Mouse (Mus musculus) limb, embryonic 15.5 days (tissue): Measurements from ENCODE around the gene Rsad2. TPM values are rescaled to one million over a fixed set of nuclear protein-coding genes. Genes with fewer than 3 reads are reported as not detected.

ENCODE experiments used
- ATAC-seq: fragments of 200-750 bp; cut with Nextera tagmentation; 2 replicates; pipeline ENCODE4 v1.8.0; 2017; ENCODE audit warnings: low read depth, moderate TSS enrichment; ENCODE audit not compliant: insufficient number of reproducible peaks, low FRiP score, low TSS enrichment
- H3K27ac ChIP-seq: fragments of 300-500 bp; sonication (generic); 2 replicates; pipeline ENCODE4 v1.5.1; 2015; ENCODE audit warnings: moderate library complexity, mild to moderate bottlenecking, inconsistent platforms
- H3K27me3 ChIP-seq: fragments of 300-500 bp; sonication (generic); 2 replicates; pipeline ENCODE4 v1.6.1; 2015; ENCODE audit warnings: inconsistent platforms
- H3K36me3 ChIP-seq: fragments of 300-500 bp; sonication (generic); 2 replicates; pipeline ENCODE4 v1.6.1; 2015; ENCODE audit warnings: inconsistent platforms
- H3K4me1 ChIP-seq: fragments of 300-500 bp; sonication (generic); 2 replicates; pipeline ENCODE4 v1.6.1; 2015; ENCODE audit warnings: inconsistent platforms
- H3K4me2 ChIP-seq: fragments of 300-500 bp; sonication (generic); 2 replicates; pipeline ENCODE4 v1.6.1; 2015; ENCODE audit warnings: mild to moderate bottlenecking, inconsistent platforms
- H3K4me3 ChIP-seq: fragments of 300-500 bp; sonication (generic); 2 replicates; pipeline ENCODE4 v1.5.1; 2015; ENCODE audit warnings: mild to moderate bottlenecking, inconsistent platforms
- H3K9ac ChIP-seq: fragments of 300-500 bp; sonication (generic); 2 replicates; pipeline ENCODE4 v1.6.1; 2015; ENCODE audit warnings: inconsistent platforms
- H3K9me3 ChIP-seq: fragments of 300-500 bp; sonication (generic); 2 replicates; pipeline ENCODE4 v1.6.1; 2016; ENCODE audit warnings: inconsistent platforms
- WGBS: fragments of 180-500 bp; shearing (Covaris S2); methylation state at CpG from one replicate; pipeline ENCODE4 v1.1.7; 2015; 5-methylcytosine and 5-hydroxymethylcytosine counted together
- microRNA-seq: library from miRNA; unstranded; fragments of <30 nt; microRNA quantifications from one replicate; pipeline ENCODE4, GENCODE M21; 2016
- polyA plus RNA-seq: library from polyadenylated mRNA; unstranded; fragments of >200 nt; fragmentation: Nextera tagmentation; extraction: Ambion mirVana; gene quantifications from 2 replicates; pipeline ENCODE4 v1.2.1, GENCODE M21; 2015

Rsad2 gene
- polyA plus RNA-seq, 1 experiment from 2014 or later: 1.1 TPM

- WGBS: 80% methylated on average over 5 of the region's 5 CpGs
- Histone ChIP-seq H3K27me3 (no peaks in the 10 kb centered on the region), H3K27ac (0 out of 2 replicates have a peak overlapping the region, but pooled peaks have one; percentile 83), H3K4me2 (no peak overlapping the region), H3K4me1 (peaks cover 26% of the 10 kb centered on the region), H3K9ac (no peak overlapping the region), H3K4me3 (no peak overlapping the region), H3K36me3 (peaks cover 13% of the 10 kb centered on the region), H3K9me3 (no peaks in the 10 kb centered on the region)
- ATAC-seq: no peak
These were observed 63.0 kb downstream of the Rsad2 start for GRCm38 (mm10) chr12:26393291-26393690.

Small RNA genes lying within 50 kb of the gene (microRNA-seq; reads per million reads assigned to microRNA genes)
- 6.3 reads per million, percentile 19 among the genes with 10 or more reads in this experiment for gene Mir6538

Other genes with a start within 250 kb of the Rsad2 start
- gene Rnf144a, start 41.2 kb downstream of the Rsad2 start, polyA plus RNA-seq: 39.7 and 41.0 TPM in 2 replicates
- gene Cmpk2, start 12.8 kb upstream of the Rsad2 start, polyA plus RNA-seq: 6.5 and 7.6 TPM in 2 replicates